Mouse (Mus musculus) lung, postnatal 0 days (tissue): Measurements from ENCODE around the gene Wipf2. TPM values are rescaled to one million over a fixed set of nuclear protein-coding genes. Genes with fewer than 3 reads are reported as not detected.
A peak's percentile ranks its signal among the peaks of the same experiment; 100 is the strongest.

Experiments
- ATAC-seq: fragments of 200-750 bp; cut with Nextera tagmentation; 2 replicates; pipeline ENCODE4 v1.8.0; 2017; ENCODE audit warnings: moderate library complexity
- DNase-seq: peaks from one replicate; pipeline ENCODE4 v3.0.0-alpha.2; 2016; ENCODE audit warnings: low spot score
- H3K27ac ChIP-seq: fragments of 300-500 bp; sonication (generic); 2 replicates; pipeline ENCODE4 v1.5.1; 2014; ENCODE audit warnings: antibody characterized with exemption, mild to moderate bottlenecking, low read length, mixed read lengths
- H3K27me3 ChIP-seq: fragments of 300-500 bp; sonication (generic); replicated peaks from 2 replicates; pipeline ENCODE4 v1.6.1; 2014; ENCODE audit warnings: low read length, mixed read lengths; ENCODE audit not compliant: insufficient read depth
- H3K36me3 ChIP-seq: fragments of 300-500 bp; sonication (generic); 2 replicates; pipeline ENCODE4 v1.6.1; 2014; ENCODE audit warnings: low read length, mixed read lengths; ENCODE audit not compliant: insufficient read depth
- H3K4me1 ChIP-seq: fragments of 300-500 bp; sonication (generic); 2 replicates; pipeline ENCODE4 v1.6.1; 2014; ENCODE audit warnings: antibody characterized with exemption, low read depth, low read length, mixed read lengths; ENCODE audit not compliant: insufficient read depth
- H3K4me2 ChIP-seq: fragments of 300-500 bp; sonication (generic); replicated peaks from 2 replicates; pipeline ENCODE4 v1.6.1; 2014; ENCODE audit warnings: low read depth, mild to moderate bottlenecking, low read length, moderate library complexity, mixed read lengths
- H3K4me3 ChIP-seq: fragments of 300-500 bp; sonication (generic); 2 replicates; pipeline ENCODE4 v1.5.1; 2014; ENCODE audit warnings: low read depth, low read length
- H3K9ac ChIP-seq: fragments of 300-500 bp; sonication (generic); replicated peaks from 2 replicates; pipeline ENCODE4 v1.6.1; 2014; ENCODE audit warnings: low read depth, mild to moderate bottlenecking
- H3K9me3 ChIP-seq: fragments of 300-500 bp; sonication (generic); 2 replicates; pipeline ENCODE4 v1.6.1; 2016; ENCODE audit warnings: low read length, mixed read lengths
- CTCF ChIP-seq: IDR thresholded peaks from 2 replicates; pipeline ENCODE4 v1.5.1; 2016; ENCODE audit warnings: antibody characterized with exemption, mild to moderate bottlenecking
- EP300 ChIP-seq: IDR thresholded peaks from 2 replicates; pipeline ENCODE4 v1.6.1; 2016; ENCODE audit warnings: antibody characterized with exemption, mild to moderate bottlenecking, control low read depth
- WGBS: fragments of 180-500 bp; shearing (Covaris S2); extraction: QIAGEN DNeasy Blood & Tissue Kit; methylation state at CpG from one replicate; pipeline ENCODE4 v1.1.7; 2014; 5-methylcytosine and 5-hydroxymethylcytosine counted together
- polyA plus RNA-seq: library from polyadenylated mRNA; unstranded; fragments of >200 nt; fragmentation: Nextera tagmentation; extraction: Ambion mirVana; gene quantifications from 2 replicates; pipeline ENCODE4 v1.2.1, GENCODE M21; 2015

The Wipf2 gene
- polyA plus RNA-seq, 1 experiment from 2014 or later, result 4.0 TPM

DNA sequence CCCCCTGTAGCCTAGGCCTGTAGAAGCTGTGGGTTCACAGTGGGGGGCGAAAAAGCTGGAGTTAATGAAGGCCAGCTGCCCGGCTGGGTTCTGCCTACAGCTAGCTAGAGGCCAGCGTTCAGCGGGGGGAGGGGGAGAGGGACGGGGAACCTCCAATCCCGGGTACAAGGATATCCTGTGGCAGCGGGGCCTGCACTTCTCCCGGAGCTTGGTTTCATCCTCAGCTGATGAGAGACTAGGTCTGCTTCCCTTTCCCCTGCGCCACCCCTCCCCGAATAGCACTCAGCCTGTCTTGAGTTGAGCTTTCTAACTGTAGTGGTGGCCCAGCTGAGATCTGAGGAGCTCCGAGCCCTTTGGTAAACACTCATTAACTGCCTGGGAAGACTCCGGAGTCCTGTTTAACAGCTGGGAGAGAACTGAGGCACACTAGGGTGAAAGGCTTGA, 62.5 kb downstream of the Wipf2 start:
- no peak overlapping the region for H3K9ac ChIP-seq
- ATAC-seq (peak; percentile 25), DNase-seq (peak; percentile 79)
- 6% methylated on average over 12 of the region's 12 CpGs for WGBS
- H3K27ac ChIP-seq, result peak overlapping the region; percentile 77
- H3K4me3 ChIP-seq, result no peak overlapping the region
- H3K4me2 ChIP-seq, result peak overlapping the region; percentile 31
- no peaks in the 10 kb centered on the region for H3K9me3 ChIP-seq
- H3K36me3 ChIP-seq, result no peaks in the 10 kb centered on the region
- no peak for TF ChIP-seq CTCF
- no peak for TF ChIP-seq EP300
- H3K27me3 ChIP-seq, result no peaks in the 10 kb centered on the region
- H3K4me1 ChIP-seq, result peaks cover 51% of the 10 kb centered on the region

GRCm38 (mm10) chr11:98926553-98926952, 63.1 kb downstream of the Wipf2 start:
- Histone ChIP-seq H3K9me3 (no peaks in the 10 kb centered on the region), H3K9ac (no peak overlapping the region), H3K4me1 (peaks cover 58% of the 10 kb centered on the region), H3K27me3 (no peaks in the 10 kb centered on the region), H3K4me2 (no peak overlapping the region), H3K27ac (peak overlapping the region; percentile 77), H3K36me3 (no peaks in the 10 kb centered on the region), H3K4me3 (no peak overlapping the region)
- DNase-seq, result no peak
- TF ChIP-seq CTCF (no peak), EP300 (no peak)
- ATAC-seq, result no peak
- 67% methylated on average over 7 of the region's 7 CpGs for WGBS

DNA sequence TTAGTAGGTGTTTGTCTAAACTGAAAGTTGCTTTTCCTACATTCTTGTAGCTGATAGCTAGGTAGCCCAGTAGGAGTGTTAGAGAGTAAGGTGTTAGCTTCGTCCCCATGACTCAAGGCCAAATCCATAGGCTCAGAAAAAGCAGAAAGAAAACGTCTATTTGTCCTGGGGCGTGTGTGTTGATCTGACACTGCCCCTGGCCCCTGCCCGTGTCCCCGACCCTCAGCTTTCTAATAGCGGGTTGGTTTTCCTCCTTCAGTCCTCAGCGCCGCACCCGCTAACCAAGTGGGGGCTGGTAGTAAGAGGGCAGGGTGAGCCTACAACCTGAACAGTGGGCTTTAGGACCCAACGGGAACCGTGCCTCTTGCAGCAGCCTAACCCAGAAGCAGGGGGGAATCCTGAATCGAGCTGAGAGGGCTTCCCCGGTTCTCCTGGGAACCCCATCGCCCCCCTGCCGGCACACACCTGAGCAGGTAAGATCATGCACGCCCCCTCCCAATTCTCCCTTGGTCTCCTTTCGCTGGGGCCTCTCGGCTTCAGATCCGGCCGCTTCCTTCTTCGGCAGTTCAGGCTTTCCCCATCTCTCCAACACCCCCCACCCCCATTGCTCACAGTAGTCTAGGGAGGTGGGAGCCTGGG, 64.1 kb downstream of the Wipf2 start, which contains the start of gene Rara:
TSS of gene Rara (plus strand) at position 381 of the 639 bp plus-strand sequence.
- Histone ChIP-seq H3K4me3 (peak within 1 kb of the TSS; percentile 39), H3K4me1 (peaks cover 68% of the 10 kb centered on the region), H3K9ac (peak within 1 kb of the TSS; percentile 34; the same call in 1 of the 2 replicates), H3K27ac (peak within 1 kb of the TSS; percentile 77), H3K4me2 (peak within 1 kb of the TSS; percentile 80), H3K27me3 (no peaks in the 10 kb centered on the region), H3K36me3 (no peaks in the 10 kb centered on the region), H3K9me3 (no peaks in the 10 kb centered on the region)
- TF ChIP-seq CTCF, result no peak
- TF ChIP-seq EP300, result no peak
- DNase-seq (no peak), ATAC-seq (no peak)
- WGBS, result 13% methylated on average over 21 of the region's 21 CpGs

DNA sequence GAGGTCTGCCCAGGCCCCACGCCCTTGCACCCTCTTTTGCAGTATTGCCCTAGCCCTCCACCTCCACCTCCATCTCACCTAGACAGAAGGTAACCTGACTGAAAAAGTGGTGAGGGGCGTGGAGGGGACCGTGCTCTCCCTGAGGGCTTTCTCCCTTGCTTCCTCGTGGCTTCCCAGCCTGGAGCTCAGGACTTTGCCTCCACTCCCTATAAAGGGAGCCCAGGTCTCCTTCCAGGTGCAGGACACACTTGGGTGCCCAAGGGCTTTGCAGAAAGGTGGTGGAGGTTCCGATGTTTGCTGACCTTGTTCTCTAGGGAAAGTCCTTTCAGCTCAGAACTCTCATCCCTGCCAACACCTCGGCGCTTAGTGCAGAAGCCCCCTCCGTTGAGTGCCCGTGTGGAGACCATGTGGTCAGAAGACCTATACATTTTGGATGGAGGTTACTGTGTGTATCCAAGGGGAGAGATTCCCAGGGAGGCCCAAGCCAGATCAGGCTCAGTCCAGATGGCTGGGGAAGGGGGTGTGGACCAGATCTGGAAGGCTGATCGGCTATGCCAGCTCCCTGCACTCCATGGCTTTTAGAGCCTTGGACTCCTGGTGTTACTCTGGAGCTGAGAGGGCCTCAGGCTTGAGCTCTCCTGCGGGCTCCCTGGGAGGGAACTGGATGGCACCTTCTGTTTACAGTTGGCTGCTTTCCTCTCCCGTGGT, 64.9 kb downstream of the Wipf2 start:
- no peak for TF ChIP-seq CTCF
- no peak for TF ChIP-seq EP300
- H3K4me3 ChIP-seq, result peak overlapping the region; percentile 39
- ATAC-seq (no peak), DNase-seq (no peak)
- peak overlapping the region; percentile 80 for H3K4me2 ChIP-seq
- peak overlapping the region; percentile 34; the same call in 1 of the 2 replicates for H3K9ac ChIP-seq
- H3K36me3 ChIP-seq, result no peaks in the 10 kb centered on the region
- no peaks in the 10 kb centered on the region for H3K9me3 ChIP-seq
- no peak overlapping the region for H3K27ac ChIP-seq
- WGBS, result 18% methylated on average over 11 of the region's 12 CpGs
- peaks cover 76% of the 10 kb centered on the region for H3K4me1 ChIP-seq
- no peaks in the 10 kb centered on the region for H3K27me3 ChIP-seq

GRCm38 (mm10) chr11:98929503-98929902, 66.1 kb downstream of the Wipf2 start:
- no peak overlapping the region for H3K4me3 ChIP-seq
- H3K27me3 ChIP-seq, result no peaks in the 10 kb centered on the region
- DNase-seq (no peak), ATAC-seq (no peak)
- TF ChIP-seq EP300, result no peak
- H3K9ac ChIP-seq, result no peak overlapping the region
- 15% methylated on average over 9 of the region's 9 CpGs for WGBS
- H3K4me2 ChIP-seq, result no peak overlapping the region
- H3K36me3 ChIP-seq, result no peaks in the 10 kb centered on the region
- peaks cover 72% of the 10 kb centered on the region for H3K4me1 ChIP-seq
- no peaks in the 10 kb centered on the region for H3K9me3 ChIP-seq
- H3K27ac ChIP-seq, result peak overlapping the region; percentile 62

DNA sequence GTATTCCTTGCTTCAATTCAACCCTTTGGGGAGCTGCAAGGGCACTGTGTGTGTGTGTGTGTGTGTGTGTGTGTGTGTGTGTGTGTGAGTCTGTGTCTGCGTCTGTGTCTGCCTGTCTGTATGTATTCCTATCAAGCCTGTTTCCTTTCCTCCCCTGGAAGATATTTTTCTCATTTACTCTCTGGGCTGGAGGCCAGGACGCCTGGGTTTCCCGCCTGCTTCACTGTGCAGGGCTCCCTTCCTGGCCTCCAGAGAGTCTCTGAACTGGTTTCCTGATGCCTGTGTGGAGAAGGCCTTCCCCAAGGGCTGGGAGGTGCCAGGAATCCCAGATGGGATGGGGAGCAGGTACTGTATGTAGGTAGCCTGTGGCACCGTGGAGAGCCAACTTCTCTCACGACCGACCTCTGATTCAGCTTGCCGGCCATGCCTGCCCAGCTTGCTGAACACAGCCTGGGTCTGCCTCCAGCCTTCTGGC, 66.7 kb downstream of the Wipf2 start:
- Histone ChIP-seq H3K9me3 (no peaks in the 10 kb centered on the region), H3K4me2 (no peak overlapping the region), H3K4me1 (peaks cover 70% of the 10 kb centered on the region), H3K36me3 (no peaks in the 10 kb centered on the region), H3K27ac (peak overlapping the region; percentile 62), H3K27me3 (no peaks in the 10 kb centered on the region), H3K4me3 (no peak overlapping the region), H3K9ac (no peak overlapping the region)
- no peak for DNase-seq
- ATAC-seq, result no peak
- 20% methylated on average over 7 of the region's 7 CpGs for WGBS
- TF ChIP-seq CTCF (no peak), EP300 (no peak)
